In the genomic region with DNA sequence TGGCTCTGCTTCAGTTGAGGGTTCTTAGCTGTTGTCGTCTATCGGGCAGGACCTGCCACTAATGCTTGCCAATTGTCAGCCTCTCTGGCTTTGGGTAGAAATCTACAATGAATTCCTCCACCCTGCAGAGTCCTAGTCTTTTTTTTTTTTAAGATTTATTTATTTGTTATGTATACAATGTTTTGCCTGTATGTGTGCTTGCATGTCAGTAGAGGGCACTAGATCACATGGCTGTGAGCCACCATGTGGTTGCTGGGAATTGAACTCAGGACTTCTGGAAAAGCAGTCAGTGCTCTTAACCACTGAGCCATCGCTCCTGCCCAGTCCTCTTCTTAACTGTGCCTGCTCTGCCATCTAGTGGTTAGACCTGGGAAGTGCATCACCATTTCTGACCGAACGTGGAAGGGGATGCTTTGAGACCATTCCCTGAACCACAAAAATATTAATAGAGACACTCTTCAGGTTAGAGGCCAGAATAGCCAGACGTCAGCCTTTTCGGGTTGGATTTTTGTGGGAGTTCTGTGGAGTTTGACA, we compare ENCODE assay signal across 9 mouse cellular contexts. TPM values are rescaled to one million over a fixed set of nuclear protein-coding genes. Genes with fewer than 3 reads are reported as not detected.
DNase-seq lines count a peak whose midpoint lies in the region; ATAC-seq and TF ChIP-seq lines count a peak whose summit lies in the region.
"Had no signal": no experiment of that assay in that cellular context is flagged by ENCODE, and none has a peak within 500 bp of the region (broad histone marks: within the 10 kb centered on the region; RNA-seq: fewer than 3 reads in every experiment).

No protein-coding gene starts in this region.

- no peak overlapping the region for H3K4me3 ChIP-seq in MEL (ENCODE audit: control insufficient read depth in 1 of 2, insufficient read depth in 1 of 2, low read depth in 2 of 2, low read length in 2 of 2)
- H3K4me3 ChIP-seq: limb, embryonic 12.5 days had no signal

- H3K9me3 ChIP-seq in MEL (replicated peaks; ENCODE audit: insufficient read depth, low read length) = no peaks in the 10 kb centered on the region
- H3K9me3 ChIP-seq: limb, embryonic 12.5 days had no signal

- 0 out of 4 replicates have a peak, but pooled peaks cover 0 to 3% of the 10 kb centered on the region in 2 experiments for H3K4me1 ChIP-seq in MEL (ENCODE audit: control insufficient read depth in 1 of 2, insufficient read depth in 2 of 2, low read length in 2 of 2)

- no peak for TF ChIP-seq EP300 in MEL (IDR thresholded peaks at IDR 0.05; ENCODE audit: low read depth in 1 of 2, low read length in 2 of 2)

- ATAC-seq in cerebellum, adult (ENCODE audit: insufficient number of reproducible peaks, low FRiP score, low TSS enrichment) = no peak

- H3K9ac ChIP-seq in MEL (ENCODE audit: control insufficient read depth, low read depth, low read length, poor library complexity, severe bottlenecking) = no peak overlapping the region
- H3K9ac ChIP-seq: limb, embryonic 12.5 days had no signal

- H3K36me3 ChIP-seq in MEL (ENCODE audit: control insufficient read depth in 1 of 2, insufficient read depth in 2 of 2, low read length in 2 of 2) = no peaks in the 10 kb centered on the region
- H3K36me3 ChIP-seq: limb, embryonic 12.5 days had no signal

- no peaks in the 10 kb centered on the region for H3K27me3 ChIP-seq in MEL (ENCODE audit: control insufficient read depth in 1 of 2, insufficient read depth in 2 of 2, low read length in 2 of 2)
- H3K27me3 ChIP-seq: limb, embryonic 12.5 days had no signal

- no peak overlapping the region for H3K27ac ChIP-seq in MEL (ENCODE audit: control insufficient read depth, low read depth, low read length)
- H3K27ac ChIP-seq: limb, embryonic 12.5 days had no signal

- no peaks in the 10 kb centered on the region; the same call in 1 of the 2 replicates for H3K79me2 ChIP-seq in MEL (ENCODE audit: control insufficient read depth, insufficient read depth, low read length, poor library complexity)

- no peak for TF ChIP-seq POLR2A in MEL (IDR thresholded peaks at IDR 0.05; ENCODE audit: control insufficient read depth in 1 of 2, insufficient read depth in 1 of 2, low read depth in 1 of 2, low read length in 2 of 2, poor library complexity in 1 of 2)

- TF ChIP-seq RAD21 in MEL (IDR thresholded peaks at IDR 0.05; ENCODE audit: low read depth, low read length) = peak; percentile 76

- DNase-seq in cerebellum, adult 11 months = peak; percentile 63
- peak; percentile 81 for DNase-seq in MEL (ENCODE audit: low read depth, low spot score)
- DNase-seq in cerebellum, adult 9-11 months = peak; percentile 72
- peak; percentile 65 to 71 for DNase-seq in gastrocnemius, adult 8-10 months (ENCODE audit: low spot score in 2 of 2)
- DNase-seq in kidney, postnatal 25 days = peak; percentile 77 to 86
- peak; percentile 90 for DNase-seq in lung, postnatal 10 days
- DNase-seq in right cerebral cortex, postnatal 4 days = peak; percentile 76

- TF ChIP-seq CTCF in MEL (IDR thresholded peaks at IDR 0.05 in 2 of 3, conservative IDR thresholded peaks at IDR 0.05 in 1 of 3; ENCODE audit: control insufficient read depth in 1 of 3, insufficient read depth in 1 of 3, low read depth in 2 of 3, low read length in 3 of 3, poor library complexity in 1 of 3, severe bottlenecking in 1 of 3) = peak; percentile 85 to 93 (median 85)

TF ChIP-seq in MEL, 35 proteins besides CTCF, POLR2A, EP300 and RAD21:
- TF ChIP-seq E2F4 (IDR thresholded peaks at IDR 0.05; ENCODE audit: borderline replicate concordance, low read depth, low read length) = no peak
- TF ChIP-seq MXI1 (IDR thresholded peaks at IDR 0.05; ENCODE audit: low read depth, low read length) = no peak
- TF ChIP-seq UBTF (IDR thresholded peaks at IDR 0.05; ENCODE audit: borderline replicate concordance, insufficient read depth, low read depth, low read length) = no peak
- TF ChIP-seq HCFC1 (IDR thresholded peaks at IDR 0.05; ENCODE audit: low read depth, low read length) = no peak
- no peak for TF ChIP-seq CHD2 (IDR thresholded peaks at IDR 0.05; ENCODE audit: low read length)
- TF ChIP-seq SMC3 (IDR thresholded peaks at IDR 0.05; ENCODE audit: low read depth, low read length) = peak; percentile 60
- TF ChIP-seq NELFE (IDR thresholded peaks at IDR 0.05; ENCODE audit: low read depth, low read length) = no peak
- no peak for TF ChIP-seq GATA1 (IDR thresholded peaks at IDR 0.05; ENCODE audit: low read depth, low read length)
- no peak for TF ChIP-seq ZMIZ1 (IDR thresholded peaks at IDR 0.05; ENCODE audit: low read depth, low read length)
- TF ChIP-seq POLR2AphosphoS5 (IDR thresholded peaks at IDR 0.05; ENCODE audit: borderline replicate concordance, low read depth, low read length) = no peak
- no peak for TF ChIP-seq TCF12 (IDR thresholded peaks at IDR 0.05; ENCODE audit: low read depth, low read length)
- no peak for TF ChIP-seq JUND (IDR thresholded peaks at IDR 0.05; ENCODE audit: low read depth, low read length)
- TF ChIP-seq ZNF384 (IDR thresholded peaks at IDR 0.05; ENCODE audit: low read depth, low read length) = no peak
- 0 out of 2 replicates have a peak, but pooled peaks have one; percentile 30 for TF ChIP-seq SIN3A (IDR thresholded peaks at IDR 0.05; ENCODE audit: low read length)
- no peak for TF ChIP-seq KAT2A (conservative IDR thresholded peaks at IDR 0.05; ENCODE audit: low read depth, low read length)
- peak; percentile 39; the same call in 1 of the 2 replicates for TF ChIP-seq ZC3H11A (IDR thresholded peaks at IDR 0.05; ENCODE audit: low read depth, low read length)
- TF ChIP-seq BHLHE40 (IDR thresholded peaks at IDR 0.05; ENCODE audit: borderline replicate concordance, low read depth, low read length) = no peak
- no peak for TF ChIP-seq ELF1 (IDR thresholded peaks at IDR 0.05; ENCODE audit: low read depth, low read length)
- no peak for TF ChIP-seq ETS1 (IDR thresholded peaks at IDR 0.05; ENCODE audit: low read depth, low read length)
- TF ChIP-seq POLR2AphosphoS2 (IDR thresholded peaks at IDR 0.05; ENCODE audit: low read length) = no peak
- TF ChIP-seq ZKSCAN1 (IDR thresholded peaks at IDR 0.05; ENCODE audit: low read depth, low read length) = no peak
- TF ChIP-seq MYC (IDR thresholded peaks at IDR 0.05; ENCODE audit: low read depth, low read length) = peak; percentile 76; the same call in 1 of the 2 replicates
- TF ChIP-seq MAFK (IDR thresholded peaks at IDR 0.05; ENCODE audit: borderline replicate concordance, low read depth, low read length) = no peak
- no peak for TF ChIP-seq USF2 (IDR thresholded peaks at IDR 0.05; ENCODE audit: borderline replicate concordance in 1 of 2, insufficient read depth in 1 of 2, low read depth in 1 of 2, low read length in 2 of 2)
- TF ChIP-seq RCOR1 (IDR thresholded peaks at IDR 0.05; ENCODE audit: low read depth, low read length) = no peak
- no peak for TF ChIP-seq MYB (IDR thresholded peaks at IDR 0.05; ENCODE audit: low read depth, low read length)
- TF ChIP-seq TBP (IDR thresholded peaks at IDR 0.05; ENCODE audit: low read depth, low read length) = peak; percentile 55; the same call in 1 of the 2 replicates
- TF ChIP-seq GABPA (IDR thresholded peaks at IDR 0.05; ENCODE audit: low read depth, low read length) = no peak
- TF ChIP-seq TAL1 (IDR thresholded peaks at IDR 0.05; ENCODE audit: low read length) = no peak
- TF ChIP-seq MEF2A (IDR thresholded peaks at IDR 0.05; ENCODE audit: extremely low read depth, insufficient replicate concordance, low read depth, low read length, poor library complexity, severe bottlenecking) = no peak
- TF ChIP-seq MAZ (IDR thresholded peaks at IDR 0.05; ENCODE audit: low read depth, low read length) = no peak
- TF ChIP-seq NRF1 (IDR thresholded peaks at IDR 0.05; ENCODE audit: insufficient read depth, low read depth, low read length, poor library complexity, severe bottlenecking) = no peak
- TF ChIP-seq USF1 (IDR thresholded peaks at IDR 0.05; ENCODE audit: low read depth, low read length) = no peak
- no peak for TF ChIP-seq MAX (IDR thresholded peaks at IDR 0.05; ENCODE audit: low read length)
- TF ChIP-seq CHD1 (IDR thresholded peaks at IDR 0.05; ENCODE audit: low read depth, low read length) = no peak

RNA-seq across cellular contexts. Expression of gene Ptges, which starts 4.3 kb away (rescaled TPM):
- not detected in 2 replicates for total RNA-seq in MEL (2012; rRNA removed)
- not detected for polyA plus RNA-seq in MEL (2012; ENCODE audit: insufficient read depth in 1 of 2, insufficient read length in 2 of 2, low read depth in 1 of 2, low replicate concordance in 2 of 2, missing spikeins in 1 of 2)
- 1 to 10 TPM; 2.2 to 2.7 (median 2.4) TPM for total RNA-seq in gastrocnemius, adult 8-10 months (2022)

RNA-seq across cellular contexts. Expression of gene Tor1b, which starts 18.8 kb away (rescaled TPM):
- 26.1 and 36.9 TPM in 2 replicates for total RNA-seq in MEL (2012; rRNA removed)
- 10 to 100 TPM; 33.0 to 55.6 TPM for polyA plus RNA-seq in MEL (2012; ENCODE audit: insufficient read depth in 1 of 2, insufficient read length in 2 of 2, low read depth in 1 of 2, low replicate concordance in 2 of 2, missing spikeins in 1 of 2)
- 10 to 100 TPM; 21.9 to 27.4 (median 25.8) TPM for total RNA-seq in gastrocnemius, adult 8-10 months (2022)

RNA-seq across cellular contexts. Expression of gene Tor1a, which starts 33.7 kb away (rescaled TPM):
- 45.8 and 55.6 TPM in 2 replicates for total RNA-seq in MEL (2012; rRNA removed)
- polyA plus RNA-seq in MEL (2012; ENCODE audit: insufficient read depth in 1 of 2, insufficient read length in 2 of 2, low read depth in 1 of 2, low replicate concordance in 2 of 2, missing spikeins in 1 of 2) = 10 to 100 TPM in 1 of 2 experiments, not detected in 1; 60.1 TPM
- 1 to 10 TPM; 4.3 to 5.6 (median 4.6) TPM for total RNA-seq in gastrocnemius, adult 8-10 months (2022)

RNA-seq across cellular contexts. Expression of gene BC005624, which starts 48.0 kb away (rescaled TPM):
- 36.8 and 39.6 TPM in 2 replicates for total RNA-seq in MEL (2012; rRNA removed)
- 10 to 100 TPM in 1 of 2 experiments, not detected in 1; 63.0 TPM for polyA plus RNA-seq in MEL (2012; ENCODE audit: insufficient read depth in 1 of 2, insufficient read length in 2 of 2, low read depth in 1 of 2, low replicate concordance in 2 of 2, missing spikeins in 1 of 2)
- total RNA-seq in gastrocnemius, adult 8-10 months (2022) = 10 to 100 TPM; 26.3 to 31.6 (median 28.2) TPM

RNA-seq across cellular contexts. Expression of gene Usp20, which starts 48.1 kb away (rescaled TPM):
- total RNA-seq in MEL (2012; rRNA removed) = 7.0 and 9.4 TPM in 2 replicates
- 10 to 100 TPM in 1 of 2 experiments, not detected in 1; 10.8 TPM for polyA plus RNA-seq in MEL (2012; ENCODE audit: insufficient read depth in 1 of 2, insufficient read length in 2 of 2, low read depth in 1 of 2, low replicate concordance in 2 of 2, missing spikeins in 1 of 2)
- total RNA-seq in gastrocnemius, adult 8-10 months (2022) = 10 to 100 TPM in 3 of 4 experiments, 1 to 10 TPM in 1; 9.3 to 16.2 (median 12.0) TPM
